Mouse (Mus musculus): ENCODE data around the gene Lmna.

GRCm38 (mm10) chr3:88552082-88552645 is 42.4 kb upstream of the Lmna start:
- TF ChIP-seq RAD21 (IDR thresholded peaks at IDR 0.05; ENCODE audit: low read depth, low read length) (no peak), POLR2A (IDR thresholded peaks at IDR 0.05; ENCODE audit: control insufficient read depth in 1 of 2, insufficient read depth in 1 of 2, low read depth in 1 of 2, low read length in 2 of 2, poor library complexity in 1 of 2) (no peak), ZNF384 (IDR thresholded peaks at IDR 0.05; ENCODE audit: low read depth, low read length) (no peak), NELFE (IDR thresholded peaks at IDR 0.05; ENCODE audit: low read depth, low read length) (no peak)

Measured in MEL (cell line).